Mouse (Mus musculus) kidney, adult 9 months (tissue): ENCODE data around the gene Gm10961.

Experiments
- DNase-seq: peaks from one replicate; pipeline ENCODE4 v3.0.0; 2022

The Gm10961 gene

GRCm38 (mm10) chr3:107668786-107669185 lies 37.7 kb downstream of the Gm10961 start:
- no peak for DNase-seq

- DNase-seq: no peak
These were observed 39.4 kb downstream of the Gm10961 start for GRCm38 (mm10) chr3:107670500-107670899.

- DNase-seq: no peak
These were observed 40.4 kb downstream of the Gm10961 start for GRCm38 (mm10) chr3:107671509-107671908.

- DNase-seq: peak; percentile 53
These were observed 49.9 kb downstream of the Gm10961 start for GRCm38 (mm10) chr3:107680790-107681576.
